Mouse (Mus musculus): Measurements from ENCODE around the gene Stat3. TPM values are rescaled to one million over a fixed set of nuclear protein-coding genes. Genes with fewer than 3 reads are reported as not detected.

Gene Stat3
- total and polyA plus RNA-seq, 2 experiments from 2014 or later: 40.8 to 47.1 TPM

DNA sequence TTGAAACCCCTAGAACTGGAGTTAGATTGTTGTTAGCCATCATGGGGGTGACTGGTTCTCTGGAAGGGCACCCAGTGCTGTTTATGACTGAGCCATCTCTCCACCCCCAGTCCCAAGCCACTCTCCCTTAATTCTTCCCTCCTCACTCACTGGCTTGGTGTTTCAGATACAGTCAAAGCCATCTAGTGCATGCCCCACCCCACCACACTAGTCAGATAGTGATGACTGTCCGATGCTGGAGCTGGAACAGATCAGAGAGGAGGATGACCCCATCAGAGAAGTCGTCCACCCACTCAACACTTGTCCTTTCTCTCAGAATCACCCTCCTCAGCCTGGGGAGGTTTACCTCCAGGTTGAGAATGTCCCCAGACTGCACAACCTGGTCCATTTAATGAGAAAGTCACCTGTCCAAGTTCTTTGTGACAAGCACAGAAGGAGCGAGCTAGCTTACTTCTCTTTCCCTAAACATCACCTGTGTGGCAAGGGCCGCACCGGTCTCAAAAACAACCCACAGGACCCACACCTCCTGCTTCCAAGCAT lies 28.6 kb upstream of the Stat3 start:
- WGBS: 78% methylated on average over 5 of the region's 5 CpGs

DNA sequence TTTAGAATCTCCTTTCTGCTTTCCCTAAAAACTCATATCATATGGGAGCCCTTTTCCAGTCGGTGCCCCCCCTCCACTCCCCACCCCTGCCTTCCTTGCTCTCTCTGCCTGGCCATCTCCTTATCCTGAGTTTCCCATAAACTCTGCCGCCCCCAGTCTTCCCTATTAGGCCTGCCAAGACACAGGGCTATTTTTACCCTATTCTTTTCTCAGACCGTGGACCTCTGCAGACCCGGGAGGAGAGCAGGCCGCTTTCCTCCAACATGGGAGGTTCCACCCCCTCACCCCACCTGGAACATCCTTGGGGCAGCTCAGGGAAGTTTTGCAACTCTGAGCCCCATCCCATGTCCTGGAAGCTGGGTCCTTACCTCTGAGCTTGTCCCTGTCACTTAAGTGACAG lies 28.0 kb upstream of the Stat3 start:
- no peak for ATAC-seq (ENCODE audit: low FRiP score)
- no peaks in the 10 kb centered on the region for H3K9me3 ChIP-seq (ENCODE audit: low read length)
- peaks cover 45% of the 10 kb centered on the region for H3K27me3 ChIP-seq (ENCODE audit: insufficient read depth, low read length)
- no peak for DNase-seq (ENCODE audit: low spot score)
- H3K27ac ChIP-seq (ENCODE audit: low read depth, low read length): no peak overlapping the region
- no peak overlapping the region for H3K4me2 ChIP-seq (ENCODE audit: low read depth, low read length, poor library complexity, severe bottlenecking)
- whole genome bisulfite sequencing: 58% methylated on average over 5 of the region's 5 CpGs
- 0 out of 2 replicates have a peak, but pooled peaks cover 5% of the 10 kb centered on the region for H3K4me1 ChIP-seq (ENCODE audit: insufficient read depth, low read length)
- no peaks in the 10 kb centered on the region for H3K36me3 ChIP-seq (ENCODE audit: insufficient read depth, low read length)
- no peak overlapping the region for H3K9ac ChIP-seq (replicated peaks; ENCODE audit: low read length, poor library complexity, severe bottlenecking)
- H3K4me3 ChIP-seq (ENCODE audit: low read depth, low read length): no peak overlapping the region
- TF ChIP-seq CTCF (IDR thresholded peaks at IDR 0.05): no peak

More for the DNA sequence above, 28.6 kb upstream of the Stat3 start:
- ATAC-seq (ENCODE audit: low FRiP score) (no peak), DNase-seq (ENCODE audit: low spot score) (no peak)
- 0 out of 2 replicates have a peak, but pooled peaks cover 5% of the 10 kb centered on the region for H3K4me1 ChIP-seq (ENCODE audit: insufficient read depth, low read length)
- H3K4me3 ChIP-seq (ENCODE audit: low read depth, low read length): peak overlapping the region; percentile 41; the same call in 1 of the 2 replicates
- no peaks in the 10 kb centered on the region for H3K36me3 ChIP-seq (ENCODE audit: insufficient read depth, low read length)
- no peak for TF ChIP-seq CTCF (IDR thresholded peaks at IDR 0.05)
- H3K27ac ChIP-seq (ENCODE audit: low read depth, low read length): no peak overlapping the region
- no peak overlapping the region for H3K4me2 ChIP-seq (ENCODE audit: low read depth, low read length, poor library complexity, severe bottlenecking)
- H3K9me3 ChIP-seq (ENCODE audit: low read length): no peaks in the 10 kb centered on the region
- H3K27me3 ChIP-seq (ENCODE audit: insufficient read depth, low read length): peaks cover 49% of the 10 kb centered on the region
- 0 out of 2 replicates have a peak overlapping the region, but pooled peaks have one; percentile 4 for H3K9ac ChIP-seq (replicated peaks; ENCODE audit: low read length, poor library complexity, severe bottlenecking)

- no peak for ATAC-seq (ENCODE audit: low FRiP score)
- no peak overlapping the region for H3K4me3 ChIP-seq (ENCODE audit: low read depth, low read length)
- TF ChIP-seq CTCF (IDR thresholded peaks at IDR 0.05): no peak
Observed at GRCm38 (mm10) chr11:100965760-100966159, 26.4 kb upstream of the Stat3 start.

GRCm38 (mm10) chr11:100964901-100965542 lies 25.7 kb upstream of the Stat3 start:
- DNase-seq (ENCODE audit: low spot score): no peak
- Histone ChIP-seq H3K4me2 (ENCODE audit: low read depth, low read length, poor library complexity, severe bottlenecking) (no peak overlapping the region), H3K36me3 (ENCODE audit: insufficient read depth, low read length) (no peaks in the 10 kb centered on the region), H3K27me3 (ENCODE audit: insufficient read depth, low read length) (peaks cover 26% of the 10 kb centered on the region), H3K4me1 (ENCODE audit: insufficient read depth, low read length) (0 out of 2 replicates have a peak, but pooled peaks cover 9% of the 10 kb centered on the region), H3K9ac (replicated peaks; ENCODE audit: low read length, poor library complexity, severe bottlenecking) (no peak overlapping the region), H3K4me3 (ENCODE audit: low read depth, low read length) (no peak overlapping the region), H3K9me3 (ENCODE audit: low read length) (no peaks in the 10 kb centered on the region), H3K27ac (ENCODE audit: low read depth, low read length) (no peak overlapping the region)
- 80% methylated on average over 6 of the region's 6 CpGs for WGBS
- no peak for TF ChIP-seq CTCF (IDR thresholded peaks at IDR 0.05)
- no peak for ATAC-seq (ENCODE audit: low FRiP score)

More at GRCm38 (mm10) chr11:100965760-100966159, 26.4 kb upstream of the Stat3 start:
- no peak for DNase-seq (ENCODE audit: low spot score)
- 68% methylated on average over 6 of the region's 6 CpGs for WGBS
- no peak overlapping the region for H3K4me2 ChIP-seq (ENCODE audit: low read depth, low read length, poor library complexity, severe bottlenecking)
- peaks cover 33% of the 10 kb centered on the region for H3K27me3 ChIP-seq (ENCODE audit: insufficient read depth, low read length)
- no peak overlapping the region for H3K27ac ChIP-seq (ENCODE audit: low read depth, low read length)
- no peaks in the 10 kb centered on the region for H3K36me3 ChIP-seq (ENCODE audit: insufficient read depth, low read length)
- 0 out of 2 replicates have a peak, but pooled peaks cover 5% of the 10 kb centered on the region for H3K4me1 ChIP-seq (ENCODE audit: insufficient read depth, low read length)
- H3K9me3 ChIP-seq (ENCODE audit: low read length): no peaks in the 10 kb centered on the region
- H3K9ac ChIP-seq (replicated peaks; ENCODE audit: low read length, poor library complexity, severe bottlenecking): no peak overlapping the region

DNA sequence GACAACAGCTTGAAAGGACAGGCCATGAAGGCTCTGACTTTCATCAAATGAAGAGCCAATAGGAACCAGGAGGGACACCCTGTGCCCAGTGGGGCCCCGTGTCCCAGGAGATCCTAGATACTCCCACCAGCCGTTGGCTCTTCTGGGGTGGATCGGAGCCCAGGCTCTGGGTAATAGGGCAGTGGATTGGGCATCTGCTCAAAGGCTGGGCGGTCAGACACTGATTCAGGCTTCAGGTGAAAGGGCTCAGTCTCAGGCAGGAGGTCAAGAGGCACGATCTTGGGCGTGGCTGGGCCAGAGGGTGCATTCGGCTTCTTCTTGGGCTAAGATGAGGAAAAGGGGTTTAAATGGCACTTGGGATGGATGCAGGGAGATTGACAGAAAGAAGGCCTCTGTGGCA lies 24.8 kb upstream of the Stat3 start:
- Histone ChIP-seq H3K4me2 (ENCODE audit: low read depth, low read length, poor library complexity, severe bottlenecking) (no peak overlapping the region), H3K4me1 (ENCODE audit: insufficient read depth, low read length) (peaks cover 7% of the 10 kb centered on the region; the same call in 1 of the 2 replicates), H3K27me3 (ENCODE audit: insufficient read depth, low read length) (peaks cover 20% of the 10 kb centered on the region), H3K27ac (ENCODE audit: low read depth, low read length) (no peak overlapping the region), H3K4me3 (ENCODE audit: low read depth, low read length) (no peak overlapping the region), H3K9ac (replicated peaks; ENCODE audit: low read length, poor library complexity, severe bottlenecking) (no peak overlapping the region), H3K9me3 (ENCODE audit: low read length) (no peaks in the 10 kb centered on the region), H3K36me3 (ENCODE audit: insufficient read depth, low read length) (no peaks in the 10 kb centered on the region)
- WGBS: 78% methylated on average over 7 of the region's 7 CpGs
- ATAC-seq (ENCODE audit: low FRiP score): no peak
- DNase-seq (ENCODE audit: low spot score): no peak
- no peak for TF ChIP-seq CTCF (IDR thresholded peaks at IDR 0.05)

- no peak for TF ChIP-seq CTCF (IDR thresholded peaks at IDR 0.05)
Observed at GRCm38 (mm10) chr11:100963647-100964046, 24.3 kb upstream of the Stat3 start.

More at GRCm38 (mm10) chr11:100963647-100964046, 24.3 kb upstream of the Stat3 start:
- WGBS: 83% methylated on average over 9 of the region's 9 CpGs
- no peak overlapping the region for H3K9ac ChIP-seq (replicated peaks; ENCODE audit: low read length, poor library complexity, severe bottlenecking)
- DNase-seq (ENCODE audit: low spot score): no peak
- no peaks in the 10 kb centered on the region for H3K36me3 ChIP-seq (ENCODE audit: insufficient read depth, low read length)
- no peak overlapping the region for H3K4me2 ChIP-seq (ENCODE audit: low read depth, low read length, poor library complexity, severe bottlenecking)
- no peak for ATAC-seq (ENCODE audit: low FRiP score)
- no peaks in the 10 kb centered on the region for H3K9me3 ChIP-seq (ENCODE audit: low read length)
- no peak overlapping the region for H3K4me3 ChIP-seq (ENCODE audit: low read depth, low read length)
- H3K27ac ChIP-seq (ENCODE audit: low read depth, low read length): no peak overlapping the region
- peaks cover 10% of the 10 kb centered on the region; the same call in 1 of the 2 replicates for H3K4me1 ChIP-seq (ENCODE audit: insufficient read depth, low read length)
- peaks cover 20% of the 10 kb centered on the region for H3K27me3 ChIP-seq (ENCODE audit: insufficient read depth, low read length)

All from midbrain, postnatal 0 days (tissue).